Mouse (Mus musculus): ENCODE measurements around the gene Arhgdib. TPM values are rescaled to one million over a fixed set of nuclear protein-coding genes. Genes with fewer than 3 reads are reported as not detected.
A peak's percentile ranks its signal among the peaks of the same experiment; 100 is the strongest.

Gene Arhgdib
- polyA plus RNA-seq, 1 experiment from 2014 or later = 85.4 TPM

DNA sequence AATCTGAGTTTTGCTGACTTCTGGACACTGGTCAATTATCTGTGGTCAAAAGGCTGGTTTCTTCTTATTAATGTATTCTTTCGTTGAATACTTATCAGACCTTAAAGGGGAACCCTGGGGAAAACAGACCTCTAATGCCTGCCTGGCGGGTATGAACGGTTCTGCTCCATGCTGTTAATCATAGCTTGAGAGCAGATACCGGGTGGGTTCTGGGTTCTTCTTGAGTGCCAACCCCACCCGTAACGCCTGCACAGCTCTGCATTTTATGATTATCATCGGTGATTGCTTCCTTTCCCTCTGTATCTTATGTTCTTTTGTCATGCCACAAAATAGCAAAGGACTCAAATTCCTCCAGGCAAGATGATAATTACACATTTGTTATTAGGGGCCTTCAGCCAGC lies 7.6 kb downstream of the Arhgdib start:
- H3K27me3 ChIP-seq = no peaks in the 10 kb centered on the region
- no peak overlapping the region for H3K9ac ChIP-seq
- H3K4me2 ChIP-seq = no peak overlapping the region
- H3K4me3 ChIP-seq = no peak overlapping the region
- H3K36me3 ChIP-seq = no peaks in the 10 kb centered on the region
- H3K9me3 ChIP-seq = no peaks in the 10 kb centered on the region
- no peak for ATAC-seq (ENCODE audit: insufficient number of reproducible peaks, insufficient read depth, low FRiP score, low TSS enrichment, low read depth)
- peaks cover 14% of the 10 kb centered on the region for H3K4me1 ChIP-seq
- 79% methylated on average over 7 of the region's 7 CpGs for WGBS
- no peak overlapping the region for H3K27ac ChIP-seq

DNA sequence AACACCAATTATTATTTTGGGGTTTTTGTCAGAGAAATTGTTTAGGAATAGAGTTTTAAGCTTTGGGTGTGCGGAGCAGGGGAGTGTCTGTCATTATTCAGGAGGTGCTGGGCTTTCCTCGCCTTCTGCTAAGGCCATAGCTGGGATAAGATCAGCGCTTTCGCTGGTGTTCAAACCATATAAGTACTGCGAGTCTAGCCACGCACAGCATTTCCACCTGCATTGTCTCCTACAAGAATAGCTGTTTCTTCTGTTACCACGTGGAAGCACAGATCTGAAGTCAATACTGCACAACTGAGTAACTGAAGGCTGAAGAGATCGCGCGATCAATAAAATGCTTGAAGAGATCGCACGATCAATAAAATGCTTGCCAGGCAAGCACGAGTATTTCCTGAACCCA lies 10.5 kb downstream of the Arhgdib start:
- H3K36me3 ChIP-seq = no peaks in the 10 kb centered on the region
- H3K27me3 ChIP-seq = no peaks in the 10 kb centered on the region
- H3K4me1 ChIP-seq = peaks cover 22% of the 10 kb centered on the region
- H3K4me2 ChIP-seq = no peak overlapping the region
- H3K27ac ChIP-seq = peak overlapping the region; percentile 75
- H3K4me3 ChIP-seq = no peak overlapping the region
- no peak overlapping the region for H3K9ac ChIP-seq
- 86% methylated on average over 13 of the region's 13 CpGs for WGBS
- ATAC-seq (ENCODE audit: insufficient number of reproducible peaks, insufficient read depth, low FRiP score, low TSS enrichment, low read depth) = no peak
- no peaks in the 10 kb centered on the region for H3K9me3 ChIP-seq

DNA sequence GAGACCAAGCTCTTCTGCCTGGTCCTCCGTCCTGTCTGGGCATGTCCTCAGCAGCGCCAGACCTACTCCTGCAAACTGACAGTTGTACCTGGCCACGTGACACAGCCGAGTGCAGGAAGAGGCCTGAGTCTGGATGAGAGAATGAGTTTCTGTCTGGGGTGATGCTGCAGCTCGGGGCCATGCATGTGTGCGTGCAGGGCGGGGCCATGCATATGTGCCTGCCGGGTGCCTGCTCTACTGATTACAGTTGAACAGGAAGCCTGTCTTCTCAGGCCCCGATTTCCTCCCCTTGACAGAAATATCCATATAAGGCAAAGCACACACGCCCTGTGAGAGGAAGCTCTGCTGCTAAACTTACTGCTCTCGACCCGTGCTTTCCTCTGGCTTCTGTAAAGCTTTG lies 11.0 kb downstream of the Arhgdib start:
- Histone ChIP-seq H3K4me3 (peak overlapping the region; percentile 9; the same call in 1 of the 2 replicates), H3K9me3 (no peaks in the 10 kb centered on the region), H3K36me3 (no peaks in the 10 kb centered on the region), H3K9ac (peak overlapping the region; percentile 44; the same call in 1 of the 2 replicates), H3K27me3 (no peaks in the 10 kb centered on the region), H3K4me1 (peaks cover 22% of the 10 kb centered on the region), H3K27ac (peak overlapping the region; percentile 75), H3K4me2 (peak overlapping the region; percentile 43)
- 17% methylated on average over 12 of the region's 12 CpGs for WGBS
- ATAC-seq (ENCODE audit: insufficient number of reproducible peaks, insufficient read depth, low FRiP score, low TSS enrichment, low read depth) = peak; percentile 81

DNA sequence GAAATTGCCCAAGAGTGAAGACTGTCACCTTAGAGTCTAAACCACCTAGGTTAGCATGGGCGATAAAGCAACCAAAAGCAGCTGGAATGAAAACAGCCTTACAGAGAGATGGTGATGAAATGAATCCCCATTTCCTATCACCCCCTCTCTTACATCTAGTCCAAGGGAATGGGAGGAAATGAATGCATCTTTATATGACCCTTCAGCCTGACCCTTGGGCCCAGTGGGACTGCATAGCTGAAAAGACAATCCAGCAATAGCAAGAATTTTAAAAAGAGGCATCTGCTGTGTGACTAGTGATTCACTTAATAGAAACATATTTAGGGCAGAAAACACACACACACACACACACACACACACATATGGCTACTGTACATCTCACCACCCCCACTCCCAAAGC lies 14.1 kb downstream of the Arhgdib start:
- ATAC-seq (ENCODE audit: insufficient number of reproducible peaks, insufficient read depth, low FRiP score, low TSS enrichment, low read depth) = no peak

DNA sequence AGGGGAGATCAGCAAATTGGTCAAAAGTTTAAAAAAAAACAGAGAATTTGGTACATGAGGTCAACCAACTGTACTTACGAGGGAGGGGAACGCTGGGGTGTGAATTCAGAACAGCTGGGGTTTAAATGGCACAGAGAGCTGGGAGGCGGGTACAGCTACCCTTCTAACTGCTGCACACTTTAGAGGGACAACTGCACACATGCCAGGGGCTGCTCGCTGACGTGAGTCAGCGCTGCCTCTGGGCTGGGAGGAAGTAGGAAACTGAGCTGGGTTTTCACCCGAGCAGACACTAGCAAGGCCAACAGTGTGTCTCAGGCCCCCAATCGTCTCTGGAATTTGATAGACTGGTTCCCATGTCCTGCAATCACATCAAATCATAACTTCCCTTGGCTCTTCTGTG lies 16.6 kb downstream of the Arhgdib start:
- H3K4me3 ChIP-seq = no peak overlapping the region
- H3K4me1 ChIP-seq = peaks cover 22% of the 10 kb centered on the region
- H3K9ac ChIP-seq = no peak overlapping the region
- WGBS = 48% methylated on average over 8 of the region's 8 CpGs
- no peak for ATAC-seq (ENCODE audit: insufficient number of reproducible peaks, insufficient read depth, low FRiP score, low TSS enrichment, low read depth)
- H3K27ac ChIP-seq = no peak overlapping the region
- H3K36me3 ChIP-seq = 0 out of 2 replicates have a peak, but pooled peaks cover 4% of the 10 kb centered on the region
- no peaks in the 10 kb centered on the region for H3K27me3 ChIP-seq
- no peak overlapping the region for H3K4me2 ChIP-seq
- no peaks in the 10 kb centered on the region for H3K9me3 ChIP-seq

More for the DNA sequence above, 14.1 kb downstream of the Arhgdib start:
- H3K4me1 ChIP-seq = peaks cover 26% of the 10 kb centered on the region
- H3K9me3 ChIP-seq = no peaks in the 10 kb centered on the region
- no peak overlapping the region for H3K4me2 ChIP-seq
- H3K27me3 ChIP-seq = no peaks in the 10 kb centered on the region
- H3K36me3 ChIP-seq = 0 out of 2 replicates have a peak, but pooled peaks cover 4% of the 10 kb centered on the region
- 92% methylated on average over 1 of the region's 1 CpGs for WGBS
- no peak overlapping the region for H3K9ac ChIP-seq
- H3K27ac ChIP-seq = no peak overlapping the region
- no peak overlapping the region for H3K4me3 ChIP-seq

DNA sequence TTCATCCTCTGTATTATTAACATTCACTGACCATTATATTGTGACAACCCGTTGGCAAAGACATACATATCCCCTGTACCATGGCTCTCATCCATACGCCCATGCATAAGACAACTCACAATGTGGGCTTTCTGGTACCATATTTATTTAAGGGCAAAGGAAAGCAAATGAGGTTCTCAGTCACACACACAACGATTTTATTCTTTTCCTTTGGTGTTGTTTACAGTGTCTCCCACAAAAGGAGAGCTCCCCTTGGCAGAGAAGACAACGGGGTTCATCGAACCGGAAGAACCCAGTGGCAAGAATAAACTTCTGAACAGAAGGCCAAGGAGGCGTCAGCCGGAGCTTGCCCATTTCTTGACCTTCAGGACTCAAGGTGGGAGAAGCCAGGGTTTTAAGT lies 18.2 kb downstream of the Arhgdib start, which contains the start of gene Pde6h:
Gene Pde6h, plus strand, starts transcription at position 301 of the 400 bp plus-strand sequence.
- Histone ChIP-seq H3K9me3 (no peaks in the 10 kb centered on the region), H3K9ac (no peak within 1 kb of the TSS), H3K27me3 (no peaks in the 10 kb centered on the region), H3K27ac (no peak within 1 kb of the TSS), H3K4me2 (no peak within 1 kb of the TSS), H3K4me1 (peaks cover 19% of the 10 kb centered on the region), H3K4me3 (no peak within 1 kb of the TSS), H3K36me3 (0 out of 2 replicates have a peak, but pooled peaks cover 4% of the 10 kb centered on the region)
- no peak for ATAC-seq (ENCODE audit: insufficient number of reproducible peaks, insufficient read depth, low FRiP score, low TSS enrichment, low read depth)
- 94% methylated on average over 8 of the region's 8 CpGs for WGBS

DNA sequence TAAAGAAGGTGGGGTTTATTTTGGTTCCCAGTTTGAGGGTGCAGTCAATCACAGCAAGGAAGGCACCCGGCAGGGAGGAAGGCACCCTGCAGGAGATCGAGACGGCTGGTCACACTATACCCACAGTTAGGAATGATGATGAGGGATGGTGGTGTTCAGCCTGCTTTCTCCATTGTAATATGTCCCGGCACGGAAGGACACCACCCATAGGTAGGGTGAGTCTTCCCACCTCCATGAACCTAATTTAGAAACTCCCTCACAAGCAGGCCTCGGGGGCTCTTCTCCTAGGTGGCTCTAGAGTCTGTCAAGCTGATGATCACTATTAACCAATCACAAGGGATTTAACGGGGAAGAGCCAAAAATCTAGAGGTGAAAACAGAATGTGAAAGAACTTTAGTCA lies 18.8 kb downstream of the Arhgdib start:
- Histone ChIP-seq H3K27ac (no peak overlapping the region), H3K36me3 (0 out of 2 replicates have a peak, but pooled peaks cover 4% of the 10 kb centered on the region), H3K4me3 (no peak overlapping the region), H3K9ac (no peak overlapping the region), H3K27me3 (no peaks in the 10 kb centered on the region), H3K9me3 (no peaks in the 10 kb centered on the region), H3K4me2 (no peak overlapping the region), H3K4me1 (peaks cover 22% of the 10 kb centered on the region)
- WGBS = 90% methylated on average over 7 of the region's 7 CpGs
- no peak for ATAC-seq (ENCODE audit: insufficient number of reproducible peaks, insufficient read depth, low FRiP score, low TSS enrichment, low read depth)

DNA sequence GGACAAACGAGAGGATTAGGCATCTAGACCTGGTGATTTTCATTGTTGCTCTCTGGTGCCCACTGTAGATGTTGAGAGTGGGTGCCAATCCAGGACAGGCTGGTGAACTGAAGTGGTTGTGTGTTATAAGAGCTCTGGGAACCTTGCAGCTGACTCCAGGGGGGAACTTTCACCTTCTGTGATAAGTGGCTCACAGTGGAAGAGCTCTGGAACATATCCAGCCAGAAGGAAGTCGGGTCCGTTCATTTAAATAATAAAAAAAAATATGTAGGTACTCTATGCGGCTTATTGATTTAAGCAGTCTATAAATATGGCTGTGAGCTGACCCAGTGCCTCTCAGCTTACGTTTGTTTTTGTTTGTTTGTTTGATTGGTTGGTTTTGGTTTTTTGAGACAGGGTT lies 19.6 kb downstream of the Arhgdib start, which contains the start of gene Erp27:
Gene Erp27, minus strand, starts transcription at position 101 of the 400 bp plus-strand sequence.
- Histone ChIP-seq H3K4me2 (no peak within 1 kb of the TSS), H3K36me3 (0 out of 2 replicates have a peak, but pooled peaks cover 4% of the 10 kb centered on the region), H3K4me1 (peaks cover 25% of the 10 kb centered on the region), H3K27me3 (no peaks in the 10 kb centered on the region), H3K27ac (no peak within 1 kb of the TSS), H3K9me3 (no peaks in the 10 kb centered on the region), H3K4me3 (no peak within 1 kb of the TSS), H3K9ac (no peak within 1 kb of the TSS)
- no peak for ATAC-seq (ENCODE audit: insufficient number of reproducible peaks, insufficient read depth, low FRiP score, low TSS enrichment, low read depth)
- WGBS = 77% methylated on average over 5 of the region's 5 CpGs

DNA sequence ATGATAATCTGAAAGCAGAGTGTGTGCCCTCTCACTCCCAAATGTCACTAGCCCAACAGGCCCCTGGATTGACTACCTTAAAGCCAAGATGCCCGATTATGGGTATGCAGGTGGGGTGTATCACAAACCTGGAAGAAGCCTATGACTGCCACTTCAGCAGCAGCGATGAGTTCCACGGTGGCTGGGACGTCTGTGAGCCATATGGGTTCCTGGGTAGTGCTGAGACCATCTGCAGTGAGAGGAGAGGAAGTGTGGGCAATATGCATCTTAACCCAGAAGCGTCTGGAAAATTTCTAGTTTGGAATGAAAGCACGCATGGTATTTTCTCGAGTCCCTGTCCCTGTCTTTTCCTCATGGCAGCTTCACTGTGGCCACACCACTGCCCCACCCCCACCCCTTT lies 20.1 kb downstream of the Arhgdib start:
- Histone ChIP-seq H3K4me3 (no peak overlapping the region), H3K27ac (no peak overlapping the region), H3K4me2 (no peak overlapping the region), H3K4me1 (peaks cover 25% of the 10 kb centered on the region), H3K36me3 (0 out of 2 replicates have a peak, but pooled peaks cover 4% of the 10 kb centered on the region), H3K9ac (no peak overlapping the region), H3K27me3 (no peaks in the 10 kb centered on the region), H3K9me3 (no peaks in the 10 kb centered on the region)
- 56% methylated on average over 7 of the region's 7 CpGs for WGBS
- ATAC-seq (ENCODE audit: insufficient number of reproducible peaks, insufficient read depth, low FRiP score, low TSS enrichment, low read depth) = no peak

DNA sequence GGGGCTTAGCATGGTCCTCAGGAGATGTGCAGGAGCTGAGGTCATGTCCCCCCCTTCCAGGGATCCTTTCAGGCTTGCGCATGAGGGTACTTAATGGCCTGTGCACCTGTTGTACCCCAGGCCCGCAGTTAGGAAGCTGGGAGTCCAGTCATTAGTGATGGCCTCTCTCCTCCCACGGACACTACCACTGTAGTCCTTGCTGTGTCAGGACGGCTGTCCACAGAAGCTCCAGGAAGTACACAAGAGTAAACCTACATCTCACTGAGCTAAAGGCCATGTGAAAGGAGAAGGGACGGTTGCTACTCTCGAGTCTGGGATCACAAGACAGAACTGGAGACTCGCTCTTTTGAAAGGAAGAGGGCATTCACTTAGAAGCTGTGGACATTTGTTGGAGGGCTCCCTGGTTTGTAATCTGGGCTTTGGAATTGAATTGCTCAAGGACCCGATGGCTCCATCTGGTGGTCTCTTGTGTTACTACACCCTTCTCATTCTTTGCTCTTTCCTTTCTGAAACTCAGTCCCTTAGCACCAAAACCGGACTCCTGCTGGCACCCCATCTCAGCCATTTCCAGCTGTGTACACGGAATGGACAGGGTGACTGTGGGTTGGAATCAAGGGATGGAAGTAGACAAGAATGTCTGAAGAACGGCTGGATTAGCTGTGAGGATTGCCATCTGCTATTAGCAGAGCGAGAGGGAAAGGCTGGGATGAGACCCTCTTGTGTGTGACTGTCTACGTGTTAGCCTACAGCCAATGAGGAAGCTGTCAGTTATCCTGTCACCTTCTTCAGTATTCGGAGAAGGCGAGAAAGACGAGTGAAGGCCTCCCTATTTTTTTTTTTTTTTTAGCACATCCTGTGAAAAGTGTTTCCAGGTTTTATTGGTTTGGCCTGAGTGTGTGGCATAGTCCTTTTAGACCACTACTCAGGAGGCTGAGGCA lies 21.1 kb downstream of the Arhgdib start:
- Histone ChIP-seq H3K27me3 (no peaks in the 10 kb centered on the region), H3K9me3 (no peaks in the 10 kb centered on the region), H3K9ac (0 out of 2 replicates have a peak overlapping the region, but pooled peaks have one; percentile 40), H3K27ac (no peak overlapping the region), H3K4me2 (no peak overlapping the region), H3K4me1 (peaks cover 25% of the 10 kb centered on the region), H3K36me3 (0 out of 2 replicates have a peak, but pooled peaks cover 4% of the 10 kb centered on the region), H3K4me3 (no peak overlapping the region)
- no peak for ATAC-seq (ENCODE audit: insufficient number of reproducible peaks, insufficient read depth, low FRiP score, low TSS enrichment, low read depth)
- 44% methylated on average over 16 of the region's 16 CpGs for WGBS

DNA sequence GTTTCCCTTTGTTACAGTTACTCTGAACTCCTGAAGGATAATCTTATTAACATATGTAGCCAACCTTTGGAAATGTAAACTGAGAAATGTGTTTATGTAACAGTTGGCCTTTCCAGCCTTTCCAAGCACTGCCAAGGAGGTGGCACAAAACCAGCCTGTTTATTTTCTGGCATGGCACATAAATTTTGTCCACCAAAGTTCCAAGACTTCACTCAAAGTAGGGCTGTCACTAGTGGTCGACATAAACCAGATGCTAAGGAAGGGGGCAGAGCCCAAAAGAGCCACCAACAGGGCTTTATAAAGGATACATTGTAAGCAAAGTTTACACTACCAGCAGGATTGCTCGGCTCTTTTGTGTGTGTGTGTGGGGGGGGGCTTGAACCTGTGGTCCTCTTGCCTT lies 23.8 kb downstream of the Arhgdib start:
- WGBS = 19% methylated on average over 2 of the region's 2 CpGs
- Histone ChIP-seq H3K4me2 (no peak overlapping the region), H3K4me1 (peaks cover 34% of the 10 kb centered on the region), H3K36me3 (no peaks in the 10 kb centered on the region), H3K27ac (peak overlapping the region; percentile 29; the same call in 1 of the 2 replicates), H3K9ac (no peak overlapping the region), H3K27me3 (no peaks in the 10 kb centered on the region), H3K4me3 (no peak overlapping the region), H3K9me3 (no peaks in the 10 kb centered on the region)
- ATAC-seq (ENCODE audit: insufficient number of reproducible peaks, insufficient read depth, low FRiP score, low TSS enrichment, low read depth) = no peak
